Mouse (Mus musculus): ENCODE data around the gene Gmpr. TPM values are rescaled to one million over a fixed set of nuclear protein-coding genes. Genes with fewer than 3 reads are reported as not detected.

Gmpr gene
- polyA plus RNA-seq, 1 experiment from 2014 or later = 39.5 TPM

DNA sequence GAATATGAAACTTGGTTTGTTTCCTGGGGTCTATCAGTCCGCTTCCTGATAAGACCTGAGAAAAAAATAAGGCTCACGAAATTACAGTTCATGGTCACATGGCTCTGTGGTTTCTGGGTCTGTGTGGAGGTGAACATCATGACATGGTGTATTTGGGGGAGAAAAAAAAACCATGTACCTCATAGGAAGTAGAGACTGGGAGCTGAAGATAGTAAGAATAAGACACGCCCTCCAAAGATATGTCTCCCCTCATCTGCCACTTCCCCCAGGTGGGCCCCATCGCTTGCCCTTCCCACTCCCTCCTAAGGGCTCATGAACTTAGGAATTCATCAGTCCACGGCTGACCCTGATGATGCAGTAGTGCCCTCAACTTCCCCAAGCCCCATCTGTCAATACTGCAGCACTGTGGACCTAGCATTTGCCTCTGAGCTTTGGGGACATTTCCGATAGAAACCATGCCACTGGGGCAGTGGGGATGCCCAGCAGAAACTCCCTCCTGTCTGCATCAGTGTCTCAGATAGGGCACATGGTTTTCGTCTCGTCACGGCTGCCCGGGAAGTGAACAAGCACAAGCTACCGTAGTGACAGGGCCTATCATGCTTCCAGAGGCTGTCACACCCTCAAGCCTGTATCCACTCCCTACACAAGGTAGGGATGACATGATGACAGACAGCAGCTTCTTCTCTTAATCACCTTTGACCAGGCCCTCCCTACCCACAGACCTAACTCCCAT is 20.2 kb downstream of the Gmpr start:
- no peaks in the 10 kb centered on the region for H3K36me3 ChIP-seq (replicated peaks; ENCODE audit: control insufficient read depth, insufficient read depth)
- ATAC-seq (ENCODE audit: low FRiP score) (no peak), DNase-seq (ENCODE audit: low spot score) (no peak)
- 0 out of 2 replicates have a peak, but pooled peaks cover 13% of the 10 kb centered on the region for H3K4me1 ChIP-seq (replicated peaks; ENCODE audit: control insufficient read depth, insufficient read depth, low read length)
- H3K9me3 ChIP-seq (ENCODE audit: control insufficient read depth, low read length) = no peaks in the 10 kb centered on the region
- no peak overlapping the region for H3K9ac ChIP-seq
- no peak overlapping the region for H3K4me3 ChIP-seq (replicated peaks; ENCODE audit: low read length)
- H3K27me3 ChIP-seq (ENCODE audit: control insufficient read depth, insufficient read depth, low read length) = no peaks in the 10 kb centered on the region
- H3K4me2 ChIP-seq (replicated peaks) = no peak overlapping the region
- no peak overlapping the region; the same call in 1 of the 2 replicates for H3K27ac ChIP-seq
- WGBS = 90% methylated on average over 11 of the region's 11 CpGs

GRCm38 (mm10) chr13:45528787-45529186 is 21.5 kb downstream of the Gmpr start:
- no peaks in the 10 kb centered on the region for H3K36me3 ChIP-seq (replicated peaks; ENCODE audit: control insufficient read depth, insufficient read depth)
- no peak for DNase-seq (ENCODE audit: low spot score)
- no peak for ATAC-seq (ENCODE audit: low FRiP score)
- H3K27me3 ChIP-seq (ENCODE audit: control insufficient read depth, insufficient read depth, low read length) = no peaks in the 10 kb centered on the region
- H3K4me2 ChIP-seq (replicated peaks) = no peak overlapping the region
- H3K9ac ChIP-seq = no peak overlapping the region
- H3K4me1 ChIP-seq (replicated peaks; ENCODE audit: control insufficient read depth, insufficient read depth, low read length) = 0 out of 2 replicates have a peak, but pooled peaks cover 13% of the 10 kb centered on the region
- H3K27ac ChIP-seq = no peak overlapping the region; the same call in 1 of the 2 replicates
- no peak overlapping the region for H3K4me3 ChIP-seq (replicated peaks; ENCODE audit: low read length)
- H3K9me3 ChIP-seq (ENCODE audit: control insufficient read depth, low read length) = no peaks in the 10 kb centered on the region
- WGBS = 61% methylated on average over 4 of the region's 4 CpGs

GRCm38 (mm10) chr13:45530754-45531153 is 23.5 kb downstream of the Gmpr start:
- Histone ChIP-seq H3K36me3 (replicated peaks; ENCODE audit: control insufficient read depth, insufficient read depth) (no peaks in the 10 kb centered on the region), H3K4me1 (replicated peaks; ENCODE audit: control insufficient read depth, insufficient read depth, low read length) (0 out of 2 replicates have a peak, but pooled peaks cover 13% of the 10 kb centered on the region), H3K27ac (no peak overlapping the region), H3K9ac (no peak overlapping the region), H3K4me2 (replicated peaks) (no peak overlapping the region), H3K27me3 (ENCODE audit: control insufficient read depth, insufficient read depth, low read length) (no peaks in the 10 kb centered on the region), H3K4me3 (replicated peaks; ENCODE audit: low read length) (no peak overlapping the region), H3K9me3 (ENCODE audit: control insufficient read depth, low read length) (no peaks in the 10 kb centered on the region)
- DNase-seq (ENCODE audit: low spot score) (no peak), ATAC-seq (ENCODE audit: low FRiP score) (no peak)
- 25% methylated on average over 6 of the region's 6 CpGs for WGBS

DNA sequence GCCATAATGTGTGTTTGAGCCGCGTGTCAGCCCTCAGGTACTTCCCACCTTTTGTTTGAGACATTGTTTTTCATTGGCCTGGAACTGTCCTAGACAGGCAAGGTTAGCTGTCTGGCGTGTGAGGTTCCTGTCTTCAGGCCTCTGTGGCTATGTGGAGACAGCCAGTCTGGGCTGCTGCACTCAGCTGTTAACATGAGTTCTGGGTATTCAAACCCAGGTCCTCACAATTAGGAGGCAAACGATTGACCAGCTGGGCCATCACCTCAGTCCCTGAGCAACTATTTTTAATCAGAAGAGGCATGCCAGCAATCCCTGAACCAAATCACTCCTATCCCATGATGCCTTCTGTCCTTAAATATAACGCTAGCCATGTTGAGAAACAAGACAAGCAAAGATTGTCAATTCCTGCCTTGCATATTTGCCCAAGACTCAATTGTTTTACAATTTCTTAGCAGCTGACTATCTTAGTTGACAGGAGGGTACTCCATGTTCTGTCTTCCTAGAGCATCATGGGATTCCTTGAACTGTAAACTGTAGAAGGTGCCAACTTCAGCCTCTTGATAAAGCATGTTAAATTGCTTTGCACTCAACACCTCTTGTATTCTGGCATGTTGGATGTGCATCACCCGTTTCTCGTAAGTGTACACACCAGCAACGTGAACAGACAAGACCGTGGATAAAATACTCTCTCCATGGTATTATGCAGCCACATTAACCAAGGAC is 28.6 kb downstream of the Gmpr start:
- H3K4me2 ChIP-seq (replicated peaks) = no peak overlapping the region
- H3K27ac ChIP-seq = no peak overlapping the region
- H3K4me1 ChIP-seq (replicated peaks; ENCODE audit: control insufficient read depth, insufficient read depth, low read length) = 0 out of 2 replicates have a peak, but pooled peaks cover 3% of the 10 kb centered on the region
- no peaks in the 10 kb centered on the region for H3K9me3 ChIP-seq (ENCODE audit: control insufficient read depth, low read length)
- DNase-seq (ENCODE audit: low spot score) (no peak), ATAC-seq (ENCODE audit: low FRiP score) (no peak)
- 87% methylated on average over 9 of the region's 9 CpGs for WGBS
- no peak overlapping the region for H3K9ac ChIP-seq
- no peak overlapping the region for H3K4me3 ChIP-seq (replicated peaks; ENCODE audit: low read length)
- H3K27me3 ChIP-seq (ENCODE audit: control insufficient read depth, insufficient read depth, low read length) = no peaks in the 10 kb centered on the region
- no peaks in the 10 kb centered on the region for H3K36me3 ChIP-seq (replicated peaks; ENCODE audit: control insufficient read depth, insufficient read depth)

DNA sequence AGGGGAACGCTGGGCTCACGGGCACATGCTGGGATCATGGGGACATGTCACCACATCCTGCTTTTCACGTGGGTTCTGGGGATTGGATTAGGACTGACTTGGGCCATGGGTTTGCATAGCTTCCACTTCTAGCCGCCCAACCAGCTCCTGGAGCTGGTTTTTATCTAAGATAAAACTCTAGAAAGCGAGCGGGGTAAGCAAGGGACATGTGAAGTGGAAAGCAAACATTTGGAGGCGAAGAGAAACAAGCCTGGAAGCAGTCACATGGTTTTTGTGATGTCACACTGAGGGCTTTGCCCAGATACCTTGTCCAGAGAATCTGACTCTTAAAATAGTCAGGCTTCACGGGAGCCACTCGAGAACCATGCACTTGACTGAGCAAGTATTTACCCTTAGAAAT is 29.9 kb downstream of the Gmpr start:
- Histone ChIP-seq H3K9ac (no peak overlapping the region), H3K9me3 (ENCODE audit: control insufficient read depth, low read length) (no peaks in the 10 kb centered on the region), H3K4me3 (replicated peaks; ENCODE audit: low read length) (no peak overlapping the region), H3K4me2 (replicated peaks) (no peak overlapping the region), H3K36me3 (replicated peaks; ENCODE audit: control insufficient read depth, insufficient read depth) (no peaks in the 10 kb centered on the region), H3K4me1 (replicated peaks; ENCODE audit: control insufficient read depth, insufficient read depth, low read length) (0 out of 2 replicates have a peak, but pooled peaks cover 3% of the 10 kb centered on the region), H3K27ac (no peak overlapping the region), H3K27me3 (ENCODE audit: control insufficient read depth, insufficient read depth, low read length) (no peaks in the 10 kb centered on the region)
- no peak for ATAC-seq (ENCODE audit: low FRiP score)
- WGBS = 90% methylated on average over 9 of the region's 9 CpGs
- DNase-seq (ENCODE audit: low spot score) = no peak

- Histone ChIP-seq H3K36me3 (replicated peaks; ENCODE audit: control insufficient read depth, insufficient read depth) (no peaks in the 10 kb centered on the region), H3K4me3 (replicated peaks; ENCODE audit: low read length) (no peak overlapping the region), H3K4me2 (replicated peaks) (no peak overlapping the region), H3K9ac (no peak overlapping the region), H3K4me1 (replicated peaks; ENCODE audit: control insufficient read depth, insufficient read depth, low read length) (0 out of 2 replicates have a peak, but pooled peaks cover 3% of the 10 kb centered on the region), H3K27me3 (ENCODE audit: control insufficient read depth, insufficient read depth, low read length) (no peaks in the 10 kb centered on the region), H3K9me3 (ENCODE audit: control insufficient read depth, low read length) (no peaks in the 10 kb centered on the region), H3K27ac (no peak overlapping the region)
- DNase-seq (ENCODE audit: low spot score) (no peak), ATAC-seq (ENCODE audit: low FRiP score) (no peak)
- 86% methylated on average over 9 of the region's 9 CpGs for WGBS
Observed at GRCm38 (mm10) chr13:45538091-45538490, 30.8 kb downstream of the Gmpr start.

- Histone ChIP-seq H3K4me1 (replicated peaks; ENCODE audit: control insufficient read depth, insufficient read depth, low read length) (0 out of 2 replicates have a peak, but pooled peaks cover 3% of the 10 kb centered on the region), H3K9me3 (ENCODE audit: control insufficient read depth, low read length) (no peaks in the 10 kb centered on the region), H3K9ac (peak overlapping the region; percentile 55), H3K27me3 (ENCODE audit: control insufficient read depth, insufficient read depth, low read length) (no peaks in the 10 kb centered on the region), H3K4me3 (replicated peaks; ENCODE audit: low read length) (peak overlapping the region; percentile 32), H3K36me3 (replicated peaks; ENCODE audit: control insufficient read depth, insufficient read depth) (no peaks in the 10 kb centered on the region), H3K4me2 (replicated peaks) (peak overlapping the region; percentile 72), H3K27ac (peak overlapping the region; percentile 88)
- 37% methylated on average over 10 of the region's 10 CpGs for WGBS
- ATAC-seq (ENCODE audit: low FRiP score) (peak; percentile 93), DNase-seq (ENCODE audit: low spot score) (peak; percentile 86)
Observed at GRCm38 (mm10) chr13:45538532-45539204, 31.4 kb downstream of the Gmpr start.

DNA sequence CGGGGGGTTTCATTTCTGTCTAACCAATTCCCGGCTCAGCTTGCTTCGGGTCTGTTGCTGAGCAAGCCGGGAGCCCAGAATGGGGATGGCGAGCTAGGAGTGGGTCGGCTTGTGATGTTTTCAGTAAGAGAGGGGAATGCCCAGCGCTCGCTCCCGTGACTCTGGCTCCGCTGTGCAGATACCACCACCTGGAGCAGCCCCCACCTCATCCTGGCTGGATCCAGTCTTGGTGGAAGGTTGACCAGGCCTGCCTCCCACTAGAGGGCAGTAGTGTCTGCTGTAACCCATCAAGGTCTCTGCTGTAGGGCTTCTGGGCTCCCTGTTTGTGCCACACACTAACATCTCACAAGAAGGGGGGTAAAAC is 31.9 kb downstream of the Gmpr start:
- H3K9me3 ChIP-seq (ENCODE audit: control insufficient read depth, low read length) = no peaks in the 10 kb centered on the region
- peak; percentile 88 for DNase-seq (ENCODE audit: low spot score)
- 0 out of 2 replicates have a peak, but pooled peaks cover 3% of the 10 kb centered on the region for H3K4me1 ChIP-seq (replicated peaks; ENCODE audit: control insufficient read depth, insufficient read depth, low read length)
- H3K36me3 ChIP-seq (replicated peaks; ENCODE audit: control insufficient read depth, insufficient read depth) = no peaks in the 10 kb centered on the region
- H3K27ac ChIP-seq = peak overlapping the region; percentile 88
- H3K4me3 ChIP-seq (replicated peaks; ENCODE audit: low read length) = peak overlapping the region; percentile 32
- ATAC-seq (ENCODE audit: low FRiP score) = peak; percentile 94
- H3K4me2 ChIP-seq (replicated peaks) = peak overlapping the region; percentile 72
- no peaks in the 10 kb centered on the region for H3K27me3 ChIP-seq (ENCODE audit: control insufficient read depth, insufficient read depth, low read length)
- peak overlapping the region; percentile 55 for H3K9ac ChIP-seq
- 2% methylated on average over 10 of the region's 10 CpGs for WGBS

- Histone ChIP-seq H3K9me3 (ENCODE audit: control insufficient read depth, low read length) (no peaks in the 10 kb centered on the region), H3K9ac (no peak overlapping the region), H3K4me1 (replicated peaks; ENCODE audit: control insufficient read depth, insufficient read depth, low read length) (no peaks in the 10 kb centered on the region), H3K36me3 (replicated peaks; ENCODE audit: control insufficient read depth, insufficient read depth) (no peaks in the 10 kb centered on the region), H3K27me3 (ENCODE audit: control insufficient read depth, insufficient read depth, low read length) (no peaks in the 10 kb centered on the region), H3K4me3 (replicated peaks; ENCODE audit: low read length) (no peak overlapping the region), H3K27ac (no peak overlapping the region), H3K4me2 (replicated peaks) (no peak overlapping the region)
- 86% methylated on average over 13 of the region's 13 CpGs for WGBS
- no peak for DNase-seq (ENCODE audit: low spot score)
- ATAC-seq (ENCODE audit: low FRiP score) = no peak
Observed at GRCm38 (mm10) chr13:45545974-45546373, 38.7 kb downstream of the Gmpr start.

Measured in hindbrain, embryonic 14.5 days (tissue).